Mouse (Mus musculus) left cerebral cortex, postnatal 36 days (tissue): ENCODE measurements around the gene Zkscan7. TPM values are rescaled to one million over a fixed set of nuclear protein-coding genes. Genes with fewer than 3 reads are reported as not detected.
"Not testable (repeated sequence)": the region's sequence is repeated elsewhere in the genome, so short reads cannot be mapped to it uniquely, and the experiment has no call there.

Source experiments
- DNase-seq, 2 experiments: peaks; one replicate each; pipeline ENCODE4 v3.0.0; 2021 to 2022; ENCODE audit warnings: low spot score in 2 of 2, mixed read lengths in 1 of 2
- intact Hi-C: fragments of 180-260 bp; cut with DNase I; formaldehyde crosslinking; loops from one replicate; pipeline ENCODE4 v1.15.1; 2025
- total RNA-seq, 2 experiments: library from RNA; stranded (reverse); gene quantifications; 2 replicates each; pipeline ENCODE4 v1.2.3; 2021

The Zkscan7 gene
- 1 to 10 TPM; 3.5 to 5.5 TPM for total RNA-seq

GRCm38 (mm10) chr9:122885385-122885784 lies at the start of gene Zkscan7:
TSS of gene Zkscan7 (plus strand) at chr9:122885685.
- DNase-seq: no peak
- intact Hi-C loops: no loop called here

GRCm38 (mm10) chr9:122836126-122836525 lies 49.4 kb upstream of the Zkscan7 start:
- intact Hi-C loops: no loop called here
- no peak for DNase-seq

- intact Hi-C loops: no loop called here
- DNase-seq: peak; percentile 30 to 33
These were observed 48.7 kb upstream of the Zkscan7 start for GRCm38 (mm10) chr9:122836790-122837189.

- intact Hi-C loops: no loop called here
- no peak for DNase-seq
These were observed 48.3 kb upstream of the Zkscan7 start for GRCm38 (mm10) chr9:122837216-122837615.

- no peak for DNase-seq
- intact Hi-C loops: no loop called here
These were observed 47.8 kb upstream of the Zkscan7 start for GRCm38 (mm10) chr9:122837680-122838079.

- no peak for DNase-seq
- intact Hi-C loops: no loop called here
These were observed 41.7 kb upstream of the Zkscan7 start, which contains the start of gene Gm35549 for GRCm38 (mm10) chr9:122843760-122844159. TSS of gene Gm35549 (minus strand) at chr9:122844035.

GRCm38 (mm10) chr9:122845621-122846020 lies 39.9 kb upstream of the Zkscan7 start:
- no peak for DNase-seq
- intact Hi-C loops: no loop called here

- DNase-seq: peak; percentile 22 to 28
- intact Hi-C loops: no loop called here
These were observed 39.3 kb upstream of the Zkscan7 start for GRCm38 (mm10) chr9:122846156-122846555.

GRCm38 (mm10) chr9:122847811-122848311 lies 37.6 kb upstream of the Zkscan7 start:
- intact Hi-C loops, DNase-seq: not testable (repeated sequence)

- DNase-seq: no peak
- intact Hi-C loops: loop anchor here (5.0 kb wide), 1 partner anchor 37 kb away; no protein-coding TSS in a partner anchor
These were observed 31.0 kb upstream of the Zkscan7 start for GRCm38 (mm10) chr9:122854526-122854925.

- DNase-seq, intact Hi-C loops: not testable (repeated sequence)
These were observed 30.3 kb upstream of the Zkscan7 start for GRCm38 (mm10) chr9:122855141-122855540.

GRCm38 (mm10) chr9:122855617-122856016 lies 29.9 kb upstream of the Zkscan7 start:
- intact Hi-C loops: no loop called here
- DNase-seq: no peak

GRCm38 (mm10) chr9:122856716-122857115 lies 28.8 kb upstream of the Zkscan7 start:
- intact Hi-C loops: no loop called here

GRCm38 (mm10) chr9:122860752-122861151 lies 24.7 kb upstream of the Zkscan7 start:
- DNase-seq: no peak
- intact Hi-C loops: no loop called here

More at GRCm38 (mm10) chr9:122856716-122857115, 28.8 kb upstream of the Zkscan7 start:
- no peak for DNase-seq

GRCm38 (mm10) chr9:122863731-122864130 lies 21.8 kb upstream of the Zkscan7 start:
- intact Hi-C loops: no loop called here

GRCm38 (mm10) chr9:122864848-122865247 lies 20.6 kb upstream of the Zkscan7 start:
- intact Hi-C loops: no loop called here
- DNase-seq: no peak

More at GRCm38 (mm10) chr9:122863731-122864130, 21.8 kb upstream of the Zkscan7 start:
- DNase-seq: no peak

- intact Hi-C loops: no loop called here
- DNase-seq: peak; percentile 83 to 85
These were observed 19.8 kb upstream of the Zkscan7 start, which contains the start of gene Zfp445 for GRCm38 (mm10) chr9:122865697-122866166. TSS of gene Zfp445 (minus strand) at chr9:122866006.

GRCm38 (mm10) chr9:122866192-122866591 lies 19.3 kb upstream of the Zkscan7 start:
- intact Hi-C loops: no loop called here
- no peak for DNase-seq

GRCm38 (mm10) chr9:122872595-122872994 lies 12.9 kb upstream of the Zkscan7 start:
- intact Hi-C loops: no loop called here

GRCm38 (mm10) chr9:122874653-122875052 lies 10.8 kb upstream of the Zkscan7 start:
- DNase-seq: no peak
- intact Hi-C loops: no loop called here

More at GRCm38 (mm10) chr9:122872595-122872994, 12.9 kb upstream of the Zkscan7 start:
- no peak for DNase-seq

- intact Hi-C loops: no loop called here
These were observed 10.3 kb upstream of the Zkscan7 start for GRCm38 (mm10) chr9:122875145-122875544.

More at GRCm38 (mm10) chr9:122875145-122875544, 10.3 kb upstream of the Zkscan7 start:
- no peak for DNase-seq
